Mouse (Mus musculus): ENCODE results near the gene Aifm2. TPM values are rescaled to one million over a fixed set of nuclear protein-coding genes. Genes with fewer than 3 reads are reported as not detected.
A peak's percentile ranks its signal among the peaks of the same experiment; 100 is the strongest.

Gene Aifm2
- polyA plus RNA-seq, 1 experiment from 2014 or later = 6.3 TPM

DNA sequence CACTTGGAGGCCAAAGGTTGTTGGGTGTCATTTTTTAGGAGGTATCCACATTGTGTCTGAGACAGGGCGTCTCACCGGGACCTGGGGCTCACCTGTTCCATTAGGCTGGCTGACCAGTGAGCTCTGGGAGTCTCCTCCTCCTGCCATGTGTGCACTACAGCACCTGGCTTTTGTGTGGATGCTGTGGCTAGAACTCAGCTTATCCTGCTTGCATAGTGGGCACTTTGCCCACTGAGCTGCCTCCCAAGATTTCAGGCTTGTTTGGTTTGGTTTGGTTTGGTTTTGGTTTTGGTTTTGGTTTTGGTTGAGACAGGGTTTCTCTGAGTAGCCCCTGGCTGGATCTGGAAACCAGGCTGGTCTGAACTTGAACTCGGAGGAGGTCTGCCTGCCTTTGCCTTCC, 7.2 kb downstream of the Aifm2 start:
- H3K27me3 ChIP-seq = no peaks in the 10 kb centered on the region; the same call in 1 of the 2 replicates
- H3K4me3 ChIP-seq = no peak overlapping the region
- no peaks in the 10 kb centered on the region for H3K36me3 ChIP-seq
- no peak overlapping the region for H3K27ac ChIP-seq
- H3K9ac ChIP-seq = no peak overlapping the region
- no peaks in the 10 kb centered on the region for H3K9me3 ChIP-seq (replicated peaks)
- WGBS = 70% methylated on average over 3 of the region's 3 CpGs
- ATAC-seq (ENCODE audit: low FRiP score) = no peak
- H3K4me1 ChIP-seq = no peaks in the 10 kb centered on the region
- H3K4me2 ChIP-seq (replicated peaks) = no peak overlapping the region

DNA sequence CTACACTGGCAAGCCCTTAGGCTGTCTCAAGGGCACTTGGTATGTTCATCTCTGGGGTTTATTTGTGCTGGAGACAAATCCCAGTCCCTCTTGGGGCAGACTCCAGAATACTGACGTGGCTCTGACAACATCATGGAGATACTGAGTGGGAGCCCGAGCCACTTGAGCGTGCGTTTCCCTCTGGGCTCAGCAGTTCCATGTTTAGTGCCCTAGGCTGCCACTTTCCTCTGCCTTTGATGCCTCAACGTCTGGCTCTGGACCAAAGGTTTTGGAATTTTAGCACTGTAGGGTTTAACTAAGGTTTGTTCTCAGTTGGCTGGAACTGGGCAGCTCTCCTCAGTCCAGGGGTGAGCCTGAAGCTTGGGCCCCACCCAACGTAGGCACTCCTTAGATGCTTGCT, 8.2 kb downstream of the Aifm2 start:
- Histone ChIP-seq H3K4me1 (no peaks in the 10 kb centered on the region), H3K9ac (no peak overlapping the region), H3K36me3 (no peaks in the 10 kb centered on the region), H3K27ac (no peak overlapping the region), H3K9me3 (replicated peaks) (no peaks in the 10 kb centered on the region), H3K27me3 (no peaks in the 10 kb centered on the region), H3K4me2 (replicated peaks) (no peak overlapping the region), H3K4me3 (no peak overlapping the region)
- no peak for ATAC-seq (ENCODE audit: low FRiP score)
- 77% methylated on average over 6 of the region's 6 CpGs for WGBS

DNA sequence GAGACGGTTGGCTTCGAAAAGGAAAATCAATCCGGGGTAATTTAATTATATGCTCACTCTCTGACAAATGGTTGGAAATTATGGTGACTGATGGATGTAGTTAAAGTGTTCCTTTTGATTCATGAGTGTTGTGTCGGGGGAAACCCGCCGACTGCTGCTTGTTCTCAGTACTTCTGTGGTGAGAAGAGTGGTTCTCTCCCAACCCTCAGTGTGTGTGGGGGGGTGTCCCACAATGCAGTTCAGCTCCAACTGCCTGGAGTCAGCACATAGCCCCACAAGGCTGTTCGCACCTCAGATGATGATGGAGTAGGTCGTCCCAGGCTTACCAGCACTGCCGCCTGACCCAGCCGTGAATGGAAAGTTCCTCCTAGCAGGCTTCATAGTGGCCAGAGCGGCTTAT, 14.1 kb downstream of the Aifm2 start:
- Histone ChIP-seq H3K4me1 (no peaks in the 10 kb centered on the region), H3K27ac (no peak overlapping the region), H3K27me3 (no peaks in the 10 kb centered on the region), H3K4me2 (replicated peaks) (no peak overlapping the region), H3K9ac (no peak overlapping the region), H3K9me3 (replicated peaks) (peaks cover 3% of the 10 kb centered on the region; the same call in 1 of the 2 replicates), H3K4me3 (no peak overlapping the region), H3K36me3 (no peaks in the 10 kb centered on the region)
- 82% methylated on average over 11 of the region's 11 CpGs for whole genome bisulfite sequencing
- ATAC-seq (ENCODE audit: low FRiP score) = no peak

DNA sequence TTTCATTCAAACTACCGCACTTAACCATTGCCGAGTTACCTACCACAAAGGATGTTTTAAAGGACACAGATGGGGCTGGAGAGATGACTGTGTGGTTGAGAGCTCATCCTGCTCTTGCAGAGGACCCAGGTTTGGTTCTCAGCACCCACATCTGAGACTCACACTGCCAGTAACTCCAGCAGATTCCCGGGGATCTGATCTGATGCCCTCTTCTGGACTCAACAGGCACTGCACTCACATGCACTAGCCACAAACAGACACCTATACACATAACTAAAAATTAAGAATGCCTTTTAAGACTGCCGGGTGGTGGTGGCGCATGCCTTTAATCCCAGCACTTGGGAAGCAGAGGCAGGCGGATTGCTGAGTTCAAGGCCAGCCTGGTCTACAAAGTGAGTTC, 15.1 kb downstream of the Aifm2 start:
- H3K4me1 ChIP-seq = no peaks in the 10 kb centered on the region
- no peak overlapping the region for H3K27ac ChIP-seq
- H3K4me2 ChIP-seq (replicated peaks) = no peak overlapping the region
- no peaks in the 10 kb centered on the region for H3K27me3 ChIP-seq
- H3K36me3 ChIP-seq = no peaks in the 10 kb centered on the region
- peaks cover 3% of the 10 kb centered on the region; the same call in 1 of the 2 replicates for H3K9me3 ChIP-seq (replicated peaks)
- no peak overlapping the region for H3K4me3 ChIP-seq
- no peak overlapping the region for H3K9ac ChIP-seq
- WGBS = 91% methylated on average over 6 of the region's 6 CpGs
- no peak for ATAC-seq (ENCODE audit: low FRiP score)

DNA sequence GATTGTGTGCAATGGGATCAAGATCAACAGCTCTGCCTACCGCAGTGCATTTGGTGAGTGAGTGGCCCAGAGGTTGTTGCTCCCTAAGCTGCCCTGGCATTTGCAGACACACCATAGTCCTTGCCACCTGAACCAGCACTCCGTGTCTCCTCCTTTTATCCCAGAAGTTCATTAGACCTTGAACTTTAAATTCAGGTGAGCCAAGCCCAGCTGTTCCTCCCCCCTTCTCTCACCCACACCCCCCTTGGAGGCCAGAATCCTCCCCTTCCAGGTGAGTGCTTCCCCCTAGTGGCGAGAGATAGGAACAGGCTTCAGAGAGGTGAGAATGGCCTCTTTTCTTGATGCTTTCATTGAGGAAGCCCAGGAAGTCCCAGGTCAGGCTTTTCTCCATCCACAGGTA, 19.3 kb downstream of the Aifm2 start:
- Histone ChIP-seq H3K4me3 (no peak overlapping the region), H3K36me3 (peaks cover 23% of the 10 kb centered on the region), H3K9ac (no peak overlapping the region), H3K4me1 (no peaks in the 10 kb centered on the region), H3K9me3 (replicated peaks) (peaks cover 3% of the 10 kb centered on the region; the same call in 1 of the 2 replicates), H3K27me3 (no peaks in the 10 kb centered on the region), H3K4me2 (replicated peaks) (no peak overlapping the region), H3K27ac (no peak overlapping the region)
- ATAC-seq (ENCODE audit: low FRiP score) = no peak
- 50% methylated on average over 3 of the region's 3 CpGs for WGBS

DNA sequence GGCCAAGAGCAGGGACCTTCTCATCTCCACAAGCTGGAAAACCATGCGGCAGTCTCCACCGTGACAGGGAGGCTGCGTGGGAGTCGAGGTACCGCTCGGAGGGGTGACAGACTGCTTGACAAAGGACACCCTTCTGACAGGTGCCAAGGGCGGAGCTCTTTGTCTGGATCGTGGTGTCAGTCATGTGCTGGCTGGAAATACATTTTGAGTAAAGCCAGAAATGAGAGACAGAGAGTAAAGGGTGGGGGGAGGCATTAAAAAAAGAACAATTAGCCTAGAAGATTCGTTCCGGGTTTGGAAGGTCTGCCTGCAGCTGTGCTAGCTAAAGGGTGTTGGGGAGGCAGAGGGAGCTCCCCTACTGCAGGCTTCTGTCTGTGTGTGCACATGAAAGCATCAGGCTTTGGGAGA, 21.6 kb downstream of the Aifm2 start:
- H3K4me3 ChIP-seq = no peak overlapping the region
- no peaks in the 10 kb centered on the region for H3K4me1 ChIP-seq
- 73% methylated on average over 10 of the region's 10 CpGs for WGBS
- H3K27me3 ChIP-seq = no peaks in the 10 kb centered on the region
- no peak for ATAC-seq (ENCODE audit: low FRiP score)
- no peak overlapping the region for H3K4me2 ChIP-seq (replicated peaks)
- 0 out of 2 replicates have a peak overlapping the region, but pooled peaks have one; percentile 35 for H3K27ac ChIP-seq
- no peaks in the 10 kb centered on the region for H3K9me3 ChIP-seq (replicated peaks)
- H3K9ac ChIP-seq = no peak overlapping the region
- peaks cover 46% of the 10 kb centered on the region for H3K36me3 ChIP-seq

DNA sequence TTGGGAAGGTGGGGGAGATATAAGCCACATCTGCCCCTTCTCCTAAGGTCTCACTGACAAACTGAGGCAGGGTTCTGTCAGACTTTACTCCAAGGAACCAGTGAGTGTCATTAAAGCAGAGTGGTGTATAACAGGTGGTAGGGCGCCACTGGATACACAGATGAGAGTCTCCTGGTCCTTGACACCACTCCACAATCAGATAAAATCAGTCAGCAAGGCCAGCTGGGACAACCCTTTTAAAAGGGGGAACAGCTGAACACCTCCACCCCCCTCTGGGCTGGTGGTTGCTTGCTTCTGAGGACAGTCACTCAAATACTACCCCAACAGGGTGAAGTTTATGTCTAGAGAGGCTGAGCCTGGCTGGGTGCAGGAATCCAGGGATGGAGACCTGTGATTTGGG, 22.5 kb downstream of the Aifm2 start:
- ATAC-seq (ENCODE audit: low FRiP score) = no peak
- Histone ChIP-seq H3K9me3 (replicated peaks) (no peaks in the 10 kb centered on the region), H3K27me3 (no peaks in the 10 kb centered on the region), H3K9ac (no peak overlapping the region), H3K4me3 (no peak overlapping the region), H3K4me2 (replicated peaks) (no peak overlapping the region), H3K4me1 (no peaks in the 10 kb centered on the region), H3K36me3 (peaks cover 54% of the 10 kb centered on the region), H3K27ac (no peak overlapping the region)
- WGBS = 85% methylated on average over 1 of the region's 1 CpGs

DNA sequence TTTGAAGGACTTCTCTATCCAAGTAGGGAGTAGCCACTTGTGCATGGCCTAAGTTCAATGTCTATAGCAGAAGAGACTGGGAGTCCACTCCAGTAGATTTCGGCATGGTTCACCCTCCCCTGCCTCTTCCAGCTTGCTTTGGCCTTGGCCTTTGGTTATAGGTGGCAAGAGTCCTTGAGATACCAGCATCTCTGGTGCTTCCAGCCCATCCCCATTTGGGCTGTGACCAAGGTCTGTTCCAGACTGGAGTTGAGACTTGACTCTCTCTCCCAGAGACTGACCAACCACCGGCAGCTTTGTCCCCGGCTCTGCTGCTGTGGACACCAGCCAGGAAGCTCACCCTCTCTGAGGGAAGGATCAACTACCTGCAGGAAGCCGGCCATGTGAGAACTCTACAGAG, 23.1 kb downstream of the Aifm2 start:
- no peak for ATAC-seq (ENCODE audit: low FRiP score)
- WGBS = 93% methylated on average over 4 of the region's 4 CpGs
- H3K36me3 ChIP-seq = peaks cover 60% of the 10 kb centered on the region

DNA sequence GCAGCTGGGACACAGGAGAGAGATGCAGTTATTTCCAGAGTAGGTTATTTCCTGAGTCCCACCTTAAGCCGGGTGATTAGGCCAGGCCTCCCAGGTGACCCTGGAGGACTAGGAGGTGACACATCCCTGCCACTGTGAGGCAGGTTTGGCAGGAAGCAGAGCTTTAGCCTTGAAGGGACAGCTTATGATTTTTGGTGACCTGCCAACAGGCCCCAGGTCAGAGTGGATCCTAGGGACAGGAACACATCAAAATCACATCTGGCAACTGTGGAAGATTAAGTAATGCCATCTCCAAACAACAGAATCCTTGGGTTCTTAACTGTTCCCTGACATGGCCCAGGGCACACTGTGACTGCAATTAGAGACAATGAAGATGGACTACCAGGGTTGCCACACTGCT, 26.2 kb downstream of the Aifm2 start:
- Histone ChIP-seq H3K36me3 (peaks cover 92% of the 10 kb centered on the region), H3K9me3 (replicated peaks) (no peaks in the 10 kb centered on the region), H3K4me3 (no peak overlapping the region), H3K27ac (no peak overlapping the region), H3K9ac (no peak overlapping the region), H3K4me2 (replicated peaks) (no peak overlapping the region), H3K4me1 (no peaks in the 10 kb centered on the region), H3K27me3 (no peaks in the 10 kb centered on the region)
- ATAC-seq (ENCODE audit: low FRiP score) = no peak
- WGBS = 100% methylated on average over 1 of the region's 1 CpGs

More for the DNA sequence above, 23.1 kb downstream of the Aifm2 start:
- H3K4me2 ChIP-seq (replicated peaks) = no peak overlapping the region
- no peak overlapping the region for H3K9ac ChIP-seq
- no peaks in the 10 kb centered on the region for H3K9me3 ChIP-seq (replicated peaks)
- no peak overlapping the region for H3K4me3 ChIP-seq
- no peak overlapping the region for H3K27ac ChIP-seq
- no peaks in the 10 kb centered on the region for H3K4me1 ChIP-seq
- no peaks in the 10 kb centered on the region for H3K27me3 ChIP-seq

DNA sequence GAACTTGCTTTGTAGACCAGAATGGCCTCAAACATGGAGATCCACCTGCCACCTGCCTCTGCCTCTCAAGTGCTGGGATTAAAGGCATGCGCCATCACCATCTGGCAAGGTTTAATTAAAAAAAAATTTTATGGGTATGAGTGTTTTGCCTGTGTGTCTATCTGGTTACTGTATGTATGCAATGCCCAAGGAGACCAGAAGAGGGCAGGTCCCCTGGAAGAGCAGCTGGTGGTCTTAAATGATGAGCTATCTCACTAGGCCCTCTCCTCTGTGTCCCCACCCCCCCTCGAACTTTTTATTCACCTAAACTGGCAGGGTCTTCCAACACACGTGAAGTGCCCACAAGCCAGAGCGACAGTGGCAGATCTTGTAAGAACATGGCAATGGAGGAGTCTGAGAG, 26.8 kb downstream of the Aifm2 start:
- no peak overlapping the region for H3K4me2 ChIP-seq (replicated peaks)
- no peaks in the 10 kb centered on the region for H3K27me3 ChIP-seq
- no peaks in the 10 kb centered on the region for H3K4me1 ChIP-seq
- H3K9me3 ChIP-seq (replicated peaks) = no peaks in the 10 kb centered on the region
- no peak for ATAC-seq (ENCODE audit: low FRiP score)
- peaks cover 97% of the 10 kb centered on the region for H3K36me3 ChIP-seq
- no peak overlapping the region for H3K27ac ChIP-seq
- no peak overlapping the region for H3K9ac ChIP-seq
- WGBS = 82% methylated on average over 4 of the region's 4 CpGs
- no peak overlapping the region for H3K4me3 ChIP-seq

DNA sequence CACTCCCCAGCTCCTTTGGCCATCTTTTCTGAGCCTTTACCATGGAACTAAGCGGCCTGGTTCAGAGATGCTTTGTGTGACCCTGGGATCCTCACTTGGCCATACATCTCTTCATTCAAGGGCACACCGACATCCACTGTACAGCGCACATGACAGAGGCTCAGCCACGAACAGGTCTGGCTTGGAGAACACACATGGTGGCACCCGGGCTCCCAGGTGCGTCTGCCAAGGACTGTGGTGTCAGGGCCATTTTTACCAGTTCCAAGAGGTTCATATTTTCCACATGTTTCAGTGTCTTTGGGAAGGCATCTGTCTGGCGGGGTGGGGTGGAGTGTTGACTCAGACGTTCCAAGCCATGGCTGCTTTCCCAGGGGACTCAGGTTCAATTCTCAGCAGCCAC, 27.3 kb downstream of the Aifm2 start:
- Histone ChIP-seq H3K9me3 (replicated peaks) (no peaks in the 10 kb centered on the region), H3K4me3 (no peak overlapping the region), H3K27me3 (no peaks in the 10 kb centered on the region), H3K9ac (no peak overlapping the region), H3K4me1 (no peaks in the 10 kb centered on the region), H3K27ac (no peak overlapping the region), H3K4me2 (replicated peaks) (no peak overlapping the region), H3K36me3 (peaks cover 100% of the 10 kb centered on the region)
- ATAC-seq (ENCODE audit: low FRiP score) = no peak
- WGBS = 95% methylated on average over 8 of the region's 8 CpGs

DNA sequence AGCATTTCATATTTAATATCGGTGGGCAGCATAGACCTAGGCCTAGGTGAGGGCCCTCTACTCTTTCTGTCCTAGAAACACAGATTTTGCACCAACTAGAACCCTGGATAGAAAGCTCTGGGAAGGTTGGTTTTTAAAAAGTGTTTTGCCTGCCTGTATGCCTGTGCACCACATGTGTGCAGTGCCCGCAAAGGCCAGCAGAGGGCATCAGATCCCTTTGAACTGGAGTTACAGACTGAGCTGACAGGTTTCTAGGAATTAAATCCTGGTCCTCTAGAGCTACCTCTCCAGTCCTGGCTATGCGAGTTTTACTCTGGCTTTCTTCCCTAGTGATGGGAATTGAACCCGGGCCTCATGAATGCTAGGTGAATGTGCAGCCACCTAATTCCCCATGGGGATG, 30.1 kb downstream of the Aifm2 start:
- H3K9ac ChIP-seq = no peak overlapping the region
- ATAC-seq (ENCODE audit: low FRiP score) = no peak
- peaks cover 97% of the 10 kb centered on the region for H3K36me3 ChIP-seq
- no peaks in the 10 kb centered on the region for H3K27me3 ChIP-seq
- no peaks in the 10 kb centered on the region for H3K9me3 ChIP-seq (replicated peaks)
- no peaks in the 10 kb centered on the region for H3K4me1 ChIP-seq
- H3K27ac ChIP-seq = no peak overlapping the region
- WGBS = 87% methylated on average over 4 of the region's 4 CpGs
- no peak overlapping the region for H3K4me3 ChIP-seq
- H3K4me2 ChIP-seq (replicated peaks) = no peak overlapping the region

DNA sequence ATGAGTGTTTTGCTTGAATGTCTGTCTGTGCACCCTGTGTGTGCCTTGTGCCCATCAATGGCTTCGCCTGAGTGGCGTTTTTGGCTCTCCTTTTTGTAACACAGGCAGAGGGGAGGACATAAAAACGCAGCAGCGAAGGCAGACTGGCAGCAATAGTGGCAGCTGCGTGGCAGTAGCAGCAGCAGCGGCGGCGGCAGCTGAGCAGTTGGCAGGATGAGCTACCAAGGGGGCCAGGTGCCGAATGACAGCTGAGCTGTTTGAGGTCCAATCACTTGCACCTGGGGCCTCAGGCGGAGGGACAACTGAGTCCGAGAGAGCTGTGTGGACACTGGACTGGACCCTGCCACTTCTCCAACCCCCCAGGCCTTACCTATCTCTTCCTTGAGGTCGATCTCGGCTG, 32.2 kb downstream of the Aifm2 start:
- Histone ChIP-seq H3K36me3 (peaks cover 96% of the 10 kb centered on the region), H3K27ac (no peak overlapping the region), H3K27me3 (no peaks in the 10 kb centered on the region), H3K4me1 (no peaks in the 10 kb centered on the region), H3K9me3 (replicated peaks) (no peaks in the 10 kb centered on the region), H3K9ac (no peak overlapping the region), H3K4me3 (no peak overlapping the region), H3K4me2 (replicated peaks) (no peak overlapping the region)
- no peak for ATAC-seq (ENCODE audit: low FRiP score)
- WGBS = 91% methylated on average over 13 of the region's 13 CpGs
